Mouse (Mus musculus): Measurements from ENCODE around the gene Scamp2. TPM values are rescaled to one million over a fixed set of nuclear protein-coding genes. Genes with fewer than 3 reads are reported as not detected.

Scamp2 gene
- polyA plus RNA-seq, 1 experiment from 2014 or later, result 44.1 TPM

- Histone ChIP-seq H3K9ac (ENCODE audit: low read depth, low read length) (no peak overlapping the region), H3K27ac (ENCODE audit: low read length) (no peak overlapping the region), H3K4me3 (ENCODE audit: low read depth, low read length) (no peak overlapping the region), H3K27me3 (ENCODE audit: control insufficient read depth, insufficient read depth, low read depth, low read length) (no peaks in the 10 kb centered on the region), H3K36me3 (ENCODE audit: control insufficient read depth, insufficient read depth, low read length) (peaks cover 11% of the 10 kb centered on the region), H3K4me2 (ENCODE audit: low read length) (no peak overlapping the region), H3K9me3 (replicated peaks; ENCODE audit: control insufficient read depth, low read length, poor library complexity, severe bottlenecking) (no peaks in the 10 kb centered on the region), H3K4me1 (ENCODE audit: control insufficient read depth, insufficient read depth, low read length) (peaks cover 8% of the 10 kb centered on the region; the same call in 1 of the 2 replicates)
- ATAC-seq, result no peak
- 24% methylated on average over 4 of the region's 4 CpGs for WGBS
Measured at GRCm38 (mm10) chr9:57597929-57598382, 37.2 kb downstream of the Scamp2 start.

- 37% methylated on average over 8 of the region's 8 CpGs for whole genome bisulfite sequencing
- Histone ChIP-seq H3K27me3 (ENCODE audit: control insufficient read depth, insufficient read depth, low read depth, low read length) (no peaks in the 10 kb centered on the region), H3K27ac (ENCODE audit: low read length) (no peak overlapping the region), H3K9me3 (replicated peaks; ENCODE audit: control insufficient read depth, low read length, poor library complexity, severe bottlenecking) (no peaks in the 10 kb centered on the region), H3K36me3 (ENCODE audit: control insufficient read depth, insufficient read depth, low read length) (peaks cover 2% of the 10 kb centered on the region; the same call in 1 of the 2 replicates), H3K4me1 (ENCODE audit: control insufficient read depth, insufficient read depth, low read length) (peaks cover 8% of the 10 kb centered on the region; the same call in 1 of the 2 replicates), H3K9ac (ENCODE audit: low read depth, low read length) (0 out of 2 replicates have a peak overlapping the region, but pooled peaks have one; percentile 28), H3K4me3 (ENCODE audit: low read depth, low read length) (no peak overlapping the region), H3K4me2 (ENCODE audit: low read length) (no peak overlapping the region)
- peak; percentile 21; the same call in 1 of the 2 replicates for ATAC-seq
Measured at GRCm38 (mm10) chr9:57598851-57599563, 38.3 kb downstream of the Scamp2 start.

- ATAC-seq, result no peak
- no peaks in the 10 kb centered on the region for H3K9me3 ChIP-seq (replicated peaks; ENCODE audit: control insufficient read depth, low read length, poor library complexity, severe bottlenecking)
- no peak overlapping the region for H3K27ac ChIP-seq (ENCODE audit: low read length)
- no peak overlapping the region for H3K4me2 ChIP-seq (ENCODE audit: low read length)
- H3K36me3 ChIP-seq (ENCODE audit: control insufficient read depth, insufficient read depth, low read length), result no peaks in the 10 kb centered on the region
- H3K4me1 ChIP-seq (ENCODE audit: control insufficient read depth, insufficient read depth, low read length), result peaks cover 10% of the 10 kb centered on the region
- H3K27me3 ChIP-seq (ENCODE audit: control insufficient read depth, insufficient read depth, low read depth, low read length), result peaks cover 3% of the 10 kb centered on the region
- WGBS, result 10% methylated on average over 3 of the region's 3 CpGs
- H3K9ac ChIP-seq (ENCODE audit: low read depth, low read length), result no peak overlapping the region
- H3K4me3 ChIP-seq (ENCODE audit: low read depth, low read length), result no peak overlapping the region
Measured at GRCm38 (mm10) chr9:57600620-57601352, 40.0 kb downstream of the Scamp2 start.

- peaks cover 16% of the 10 kb centered on the region for H3K4me1 ChIP-seq (ENCODE audit: control insufficient read depth, insufficient read depth, low read length)
- H3K27ac ChIP-seq (ENCODE audit: low read length), result no peak overlapping the region
- ATAC-seq, result no peak
- H3K27me3 ChIP-seq (ENCODE audit: control insufficient read depth, insufficient read depth, low read depth, low read length), result peaks cover 6% of the 10 kb centered on the region
- H3K36me3 ChIP-seq (ENCODE audit: control insufficient read depth, insufficient read depth, low read length), result no peaks in the 10 kb centered on the region
- H3K9ac ChIP-seq (ENCODE audit: low read depth, low read length), result no peak overlapping the region
- H3K4me2 ChIP-seq (ENCODE audit: low read length), result no peak overlapping the region
- H3K9me3 ChIP-seq (replicated peaks; ENCODE audit: control insufficient read depth, low read length, poor library complexity, severe bottlenecking), result no peaks in the 10 kb centered on the region
- WGBS, result 70% methylated on average over 2 of the region's 2 CpGs
- no peak overlapping the region for H3K4me3 ChIP-seq (ENCODE audit: low read depth, low read length)
Measured at GRCm38 (mm10) chr9:57601353-57601706, 40.6 kb downstream of the Scamp2 start.

GRCm38 (mm10) chr9:57602098-57602497, 41.4 kb downstream of the Scamp2 start:
- WGBS, result 69% methylated on average over 8 of the region's 8 CpGs
- H3K9me3 ChIP-seq (replicated peaks; ENCODE audit: control insufficient read depth, low read length, poor library complexity, severe bottlenecking), result no peaks in the 10 kb centered on the region
- no peaks in the 10 kb centered on the region for H3K36me3 ChIP-seq (ENCODE audit: control insufficient read depth, insufficient read depth, low read length)
- ATAC-seq, result no peak
- no peak overlapping the region for H3K9ac ChIP-seq (ENCODE audit: low read depth, low read length)
- no peak overlapping the region for H3K4me2 ChIP-seq (ENCODE audit: low read length)
- H3K4me3 ChIP-seq (ENCODE audit: low read depth, low read length), result no peak overlapping the region
- peaks cover 21% of the 10 kb centered on the region for H3K4me1 ChIP-seq (ENCODE audit: control insufficient read depth, insufficient read depth, low read length)
- peaks cover 6% of the 10 kb centered on the region for H3K27me3 ChIP-seq (ENCODE audit: control insufficient read depth, insufficient read depth, low read depth, low read length)
- no peak overlapping the region for H3K27ac ChIP-seq (ENCODE audit: low read length)

- Histone ChIP-seq H3K27ac (ENCODE audit: low read length) (no peak overlapping the region), H3K36me3 (ENCODE audit: control insufficient read depth, insufficient read depth, low read length) (no peaks in the 10 kb centered on the region), H3K4me1 (ENCODE audit: control insufficient read depth, insufficient read depth, low read length) (peaks cover 17% of the 10 kb centered on the region), H3K4me2 (ENCODE audit: low read length) (no peak overlapping the region), H3K27me3 (ENCODE audit: control insufficient read depth, insufficient read depth, low read depth, low read length) (peaks cover 6% of the 10 kb centered on the region), H3K9me3 (replicated peaks; ENCODE audit: control insufficient read depth, low read length, poor library complexity, severe bottlenecking) (no peaks in the 10 kb centered on the region), H3K9ac (ENCODE audit: low read depth, low read length) (no peak overlapping the region), H3K4me3 (ENCODE audit: low read depth, low read length) (no peak overlapping the region)
- no peak for ATAC-seq
- 61% methylated on average over 4 of the region's 4 CpGs for WGBS
Measured at GRCm38 (mm10) chr9:57604875-57605274, 44.1 kb downstream of the Scamp2 start.

GRCm38 (mm10) chr9:57605503-57605902, 44.8 kb downstream of the Scamp2 start:
- Histone ChIP-seq H3K4me2 (ENCODE audit: low read length) (peak overlapping the region; percentile 68), H3K4me3 (ENCODE audit: low read depth, low read length) (no peak overlapping the region), H3K27ac (ENCODE audit: low read length) (no peak overlapping the region), H3K36me3 (ENCODE audit: control insufficient read depth, insufficient read depth, low read length) (no peaks in the 10 kb centered on the region), H3K9me3 (replicated peaks; ENCODE audit: control insufficient read depth, low read length, poor library complexity, severe bottlenecking) (no peaks in the 10 kb centered on the region), H3K4me1 (ENCODE audit: control insufficient read depth, insufficient read depth, low read length) (peaks cover 19% of the 10 kb centered on the region), H3K9ac (ENCODE audit: low read depth, low read length) (no peak overlapping the region), H3K27me3 (ENCODE audit: control insufficient read depth, insufficient read depth, low read depth, low read length) (peaks cover 6% of the 10 kb centered on the region)
- WGBS, result 4% methylated on average over 9 of the region's 9 CpGs
- peak; percentile 43; the same call in 1 of the 2 replicates for ATAC-seq

GRCm38 (mm10) chr9:57606139-57606851, 45.6 kb downstream of the Scamp2 start, which contains the start of gene Cplx3:
Gene Cplx3 (minus strand): TSS chr9:57606281.
- Histone ChIP-seq H3K4me3 (ENCODE audit: low read depth, low read length) (peak within 1 kb of the TSS; percentile 28), H3K4me1 (ENCODE audit: control insufficient read depth, insufficient read depth, low read length) (peaks cover 17% of the 10 kb centered on the region), H3K9me3 (replicated peaks; ENCODE audit: control insufficient read depth, low read length, poor library complexity, severe bottlenecking) (no peaks in the 10 kb centered on the region), H3K9ac (ENCODE audit: low read depth, low read length) (peak within 1 kb of the TSS; percentile 50; the same call in 1 of the 2 replicates), H3K4me2 (ENCODE audit: low read length) (peak within 1 kb of the TSS; percentile 68), H3K27ac (ENCODE audit: low read length) (no peak within 1 kb of the TSS), H3K36me3 (ENCODE audit: control insufficient read depth, insufficient read depth, low read length) (no peaks in the 10 kb centered on the region), H3K27me3 (ENCODE audit: control insufficient read depth, insufficient read depth, low read depth, low read length) (peaks cover 6% of the 10 kb centered on the region)
- 0 out of 2 replicates have a peak, but pooled peaks have one; percentile 36 for ATAC-seq
- 4% methylated on average over 24 of the region's 24 CpGs for WGBS
